Mouse (Mus musculus): ENCODE measurements around the gene Paxx. TPM values are rescaled to one million over a fixed set of nuclear protein-coding genes. Genes with fewer than 3 reads are reported as not detected.

The Paxx gene
- polyA plus RNA-seq, 1 experiment from 2014 or later = 32.6 TPM

DNA sequence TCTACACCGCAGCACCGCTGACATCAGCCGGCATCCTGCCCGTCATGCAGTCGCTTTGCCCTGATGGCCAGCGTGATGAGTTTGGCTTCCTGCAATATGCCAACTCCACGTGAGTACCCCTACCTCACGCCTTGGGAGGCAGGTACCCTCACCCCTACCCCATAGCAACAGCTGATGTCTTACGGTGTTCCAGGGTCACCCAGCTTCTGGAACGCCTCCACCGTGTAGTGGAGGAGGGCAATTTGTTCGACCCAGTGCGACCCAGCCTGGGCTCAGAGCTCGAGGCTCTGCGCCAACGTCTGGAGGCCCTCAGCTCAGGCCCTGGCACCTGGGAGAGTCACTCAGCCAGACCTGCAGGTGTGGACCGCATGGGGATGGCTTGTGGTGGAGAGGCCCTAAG is 27.8 kb downstream of the Paxx start:
- no peak for ATAC-seq (ENCODE audit: insufficient number of reproducible peaks, insufficient read depth, low FRiP score, low read depth)
- 83% methylated on average over 17 of the region's 17 CpGs for WGBS
- H3K27me3 ChIP-seq (ENCODE audit: control insufficient read depth, insufficient read depth, low read length) = peaks cover 17% of the 10 kb centered on the region; the same call in 1 of the 2 replicates
- no peaks in the 10 kb centered on the region for H3K9me3 ChIP-seq (ENCODE audit: control insufficient read depth, low read length)
- no peak overlapping the region for H3K4me3 ChIP-seq (ENCODE audit: control insufficient read depth in 1 of 2, insufficient read depth in 1 of 2, low read depth in 1 of 2, low read length in 2 of 2)
- peaks cover 4% of the 10 kb centered on the region in 2 experiments; a peak in 2 of 4 replicates for H3K4me1 ChIP-seq (ENCODE audit: control insufficient read depth in 2 of 2, insufficient read depth in 2 of 2, low read length in 2 of 2)
- no peak overlapping the region for H3K4me2 ChIP-seq (ENCODE audit: low read length)
- no peak overlapping the region for H3K27ac ChIP-seq (replicated peaks in 1 of 2; ENCODE audit: control insufficient read depth in 1 of 2, insufficient read depth in 1 of 2, low read depth in 2 of 2, low read length in 2 of 2)
- H3K9ac ChIP-seq (ENCODE audit: low read length) = no peak overlapping the region
- no peaks in the 10 kb centered on the region for H3K36me3 ChIP-seq (ENCODE audit: control insufficient read depth, insufficient read depth, low read length)

DNA sequence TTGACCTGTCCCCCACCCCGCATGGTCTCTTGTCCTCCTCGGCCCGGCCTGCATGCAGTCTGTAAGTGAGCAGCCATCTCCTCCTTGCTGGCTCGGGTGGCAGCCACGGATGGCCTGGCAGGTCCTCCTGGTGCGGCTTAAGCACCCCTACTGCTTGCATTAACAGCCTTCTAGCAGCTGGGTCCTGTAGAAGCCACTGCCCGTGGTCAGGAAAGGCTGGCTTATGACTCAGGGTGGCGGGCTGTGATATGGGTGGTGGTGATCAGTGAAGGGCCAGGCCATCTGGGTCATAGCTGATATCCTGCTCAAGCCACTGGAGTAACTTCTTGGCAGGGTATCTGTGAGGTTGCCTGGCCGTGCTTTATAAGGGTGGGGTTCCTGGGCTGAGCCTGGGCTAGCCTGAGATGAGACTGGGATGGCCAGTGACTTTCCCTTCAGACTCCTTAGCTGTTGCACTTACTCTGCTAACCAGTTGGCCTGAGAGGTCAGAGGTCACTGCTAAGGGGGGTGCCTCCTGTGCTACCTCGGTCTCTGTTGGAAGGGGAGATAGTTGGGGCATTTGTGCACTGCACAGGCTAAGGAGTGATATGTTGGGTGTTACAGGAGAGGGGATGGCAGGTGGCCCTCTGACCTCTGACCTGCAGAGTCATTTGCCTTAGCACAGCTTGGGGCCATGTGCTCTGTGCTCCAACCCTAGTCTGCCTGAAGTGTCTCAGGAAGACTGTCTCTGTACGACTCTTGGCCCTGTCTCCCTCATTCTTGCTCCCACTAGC is 28.4 kb downstream of the Paxx start:
- Histone ChIP-seq H3K9me3 (ENCODE audit: control insufficient read depth, low read length) (no peaks in the 10 kb centered on the region), H3K27ac (replicated peaks in 1 of 2; ENCODE audit: control insufficient read depth in 1 of 2, insufficient read depth in 1 of 2, low read depth in 2 of 2, low read length in 2 of 2) (no peak overlapping the region), H3K36me3 (ENCODE audit: control insufficient read depth, insufficient read depth, low read length) (no peaks in the 10 kb centered on the region), H3K9ac (ENCODE audit: low read length) (no peak overlapping the region), H3K4me3 (ENCODE audit: control insufficient read depth in 1 of 2, insufficient read depth in 1 of 2, low read depth in 1 of 2, low read length in 2 of 2) (no peak overlapping the region), H3K4me2 (ENCODE audit: low read length) (no peak overlapping the region), H3K4me1 (ENCODE audit: control insufficient read depth in 2 of 2, insufficient read depth in 2 of 2, low read length in 2 of 2) (peaks cover 4% of the 10 kb centered on the region in 2 experiments; a peak in 2 of 4 replicates), H3K27me3 (ENCODE audit: control insufficient read depth, insufficient read depth, low read length) (peaks cover 17% of the 10 kb centered on the region; the same call in 1 of the 2 replicates)
- ATAC-seq (ENCODE audit: insufficient number of reproducible peaks, insufficient read depth, low FRiP score, low read depth) = no peak
- WGBS = 71% methylated on average over 11 of the region's 11 CpGs

DNA sequence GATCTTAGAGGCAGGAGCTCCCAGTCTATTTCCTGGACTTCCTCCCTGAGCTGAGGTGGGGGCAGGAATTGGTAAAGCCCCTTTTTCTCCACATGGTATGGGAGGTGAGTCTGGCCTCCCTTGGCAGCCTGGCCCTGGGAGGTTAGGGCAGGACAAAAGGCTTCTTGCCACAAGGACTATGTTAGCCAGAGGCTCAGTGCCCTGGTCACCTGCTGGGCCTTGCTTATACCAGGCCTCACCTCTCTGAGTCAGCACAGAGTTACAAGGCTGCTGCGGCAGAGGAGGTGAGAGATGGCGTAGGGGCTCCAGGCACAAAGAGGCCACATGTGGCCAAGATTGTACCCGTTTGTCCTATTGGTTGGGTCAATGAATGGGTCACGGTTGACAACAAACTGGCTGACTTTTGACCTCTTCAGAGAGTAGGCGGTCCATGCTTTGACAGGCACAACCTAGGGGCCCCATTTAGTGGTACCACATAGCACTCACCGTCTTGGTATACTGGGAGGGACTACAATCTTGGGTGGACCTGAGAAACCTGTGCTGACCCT is 29.5 kb downstream of the Paxx start:
- no peaks in the 10 kb centered on the region for H3K36me3 ChIP-seq (ENCODE audit: control insufficient read depth, insufficient read depth, low read length)
- peaks cover 4% of the 10 kb centered on the region in 2 experiments; a peak in 2 of 4 replicates for H3K4me1 ChIP-seq (ENCODE audit: control insufficient read depth in 2 of 2, insufficient read depth in 2 of 2, low read length in 2 of 2)
- 78% methylated on average over 6 of the region's 6 CpGs for WGBS
- H3K9ac ChIP-seq (ENCODE audit: low read length) = no peak overlapping the region
- no peak overlapping the region for H3K4me3 ChIP-seq (ENCODE audit: control insufficient read depth in 1 of 2, insufficient read depth in 1 of 2, low read depth in 1 of 2, low read length in 2 of 2)
- no peak overlapping the region for H3K27ac ChIP-seq (replicated peaks in 1 of 2; ENCODE audit: control insufficient read depth in 1 of 2, insufficient read depth in 1 of 2, low read depth in 2 of 2, low read length in 2 of 2)
- no peaks in the 10 kb centered on the region for H3K9me3 ChIP-seq (ENCODE audit: control insufficient read depth, low read length)
- no peak for ATAC-seq (ENCODE audit: insufficient number of reproducible peaks, insufficient read depth, low FRiP score, low read depth)
- H3K27me3 ChIP-seq (ENCODE audit: control insufficient read depth, insufficient read depth, low read length) = peaks cover 21% of the 10 kb centered on the region
- no peak overlapping the region for H3K4me2 ChIP-seq (ENCODE audit: low read length)

DNA sequence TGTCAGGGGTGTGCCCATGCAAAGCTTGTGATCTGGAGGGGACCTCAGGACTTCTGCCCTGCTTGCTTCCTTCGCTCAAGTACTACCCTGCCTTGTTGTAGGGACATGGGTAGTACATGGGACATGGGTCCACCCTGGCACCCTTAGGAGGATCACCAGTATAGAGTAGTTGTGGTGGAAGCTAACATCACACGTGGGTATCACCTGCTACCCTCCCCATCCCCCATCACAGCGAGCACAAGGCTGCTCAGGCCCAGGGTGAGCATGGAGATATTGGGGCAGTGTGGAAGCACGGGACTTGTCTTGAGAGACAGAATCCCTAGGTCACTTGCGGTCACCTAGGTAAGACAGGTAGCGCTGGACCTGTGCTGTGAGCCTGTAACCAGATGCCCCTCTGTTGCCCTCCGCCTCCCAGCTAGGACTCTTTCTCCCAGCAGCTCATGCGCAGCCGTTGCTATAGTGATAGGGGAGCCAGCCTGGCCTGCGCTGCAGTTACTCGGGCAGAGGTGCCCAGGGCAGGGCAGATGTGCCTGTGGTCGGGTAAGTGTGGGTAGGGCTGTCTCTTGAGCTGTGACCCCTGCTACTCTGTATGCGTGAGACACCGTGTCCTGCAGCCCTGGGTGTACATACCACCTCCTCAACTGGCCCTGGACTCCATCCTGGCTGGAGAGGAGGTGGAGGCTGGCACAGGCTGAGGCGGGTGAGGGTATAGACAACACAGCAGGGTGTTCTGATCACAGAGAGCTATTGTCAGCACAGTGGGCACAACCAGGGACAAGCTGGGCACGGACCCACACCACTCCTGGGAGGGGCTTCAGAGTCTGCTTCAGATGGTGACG is 30.3 kb downstream of the Paxx start:
- Histone ChIP-seq H3K4me3 (ENCODE audit: control insufficient read depth in 1 of 2, insufficient read depth in 1 of 2, low read depth in 1 of 2, low read length in 2 of 2) (no peak overlapping the region), H3K9ac (ENCODE audit: low read length) (no peak overlapping the region), H3K36me3 (ENCODE audit: control insufficient read depth, insufficient read depth, low read length) (no peaks in the 10 kb centered on the region), H3K4me2 (ENCODE audit: low read length) (no peak overlapping the region), H3K4me1 (ENCODE audit: control insufficient read depth in 2 of 2, insufficient read depth in 2 of 2, low read length in 2 of 2) (peaks cover 4% of the 10 kb centered on the region in 2 experiments; a peak in 2 of 4 replicates), H3K27ac (replicated peaks in 1 of 2; ENCODE audit: control insufficient read depth in 1 of 2, insufficient read depth in 1 of 2, low read depth in 2 of 2, low read length in 2 of 2) (no peak overlapping the region), H3K27me3 (ENCODE audit: control insufficient read depth, insufficient read depth, low read length) (peaks cover 29% of the 10 kb centered on the region), H3K9me3 (ENCODE audit: control insufficient read depth, low read length) (no peaks in the 10 kb centered on the region)
- no peak for ATAC-seq (ENCODE audit: insufficient number of reproducible peaks, insufficient read depth, low FRiP score, low read depth)
- 73% methylated on average over 17 of the region's 17 CpGs for WGBS

DNA sequence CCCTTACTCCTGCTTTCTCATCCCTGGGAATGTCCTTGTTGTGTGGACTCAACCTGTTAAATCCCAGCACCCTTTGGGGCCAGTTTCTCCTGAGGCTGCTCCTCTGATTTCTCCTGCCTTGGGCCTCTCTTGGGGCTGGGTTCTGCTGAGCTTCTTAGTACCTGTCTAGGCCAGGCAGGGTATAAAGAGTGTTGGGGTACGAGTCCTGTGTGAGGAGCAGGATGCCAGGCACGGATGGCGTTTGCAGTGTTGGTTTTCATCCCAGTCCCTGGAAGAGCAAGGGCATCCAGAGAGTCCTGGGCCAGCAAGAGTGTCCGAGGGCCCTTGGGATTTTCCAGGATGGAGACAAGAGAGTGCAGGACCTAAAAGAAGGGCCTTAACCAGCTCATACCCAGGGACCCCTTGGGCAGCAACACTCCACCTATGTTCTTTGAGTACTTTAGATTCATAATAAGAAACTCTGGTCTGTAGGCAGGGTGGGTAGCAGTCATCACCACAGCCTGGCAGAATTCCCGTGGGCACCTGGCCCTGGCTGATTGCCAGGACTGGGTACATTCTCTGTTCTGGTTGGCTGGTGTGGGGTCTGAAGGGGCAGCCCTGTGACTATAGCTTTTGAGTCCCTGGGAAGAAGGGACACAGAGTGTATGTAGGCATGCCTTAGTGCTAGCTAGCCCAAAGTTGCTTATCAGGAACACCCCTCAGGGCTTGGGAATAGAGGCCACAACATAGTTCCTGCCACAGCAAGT is 31.3 kb downstream of the Paxx start:
- 72% methylated on average over 5 of the region's 5 CpGs for WGBS
- peak overlapping the region; percentile 21; the same call in 1 of the 2 replicates for H3K9ac ChIP-seq (ENCODE audit: low read length)
- H3K36me3 ChIP-seq (ENCODE audit: control insufficient read depth, insufficient read depth, low read length) = no peaks in the 10 kb centered on the region

DNA sequence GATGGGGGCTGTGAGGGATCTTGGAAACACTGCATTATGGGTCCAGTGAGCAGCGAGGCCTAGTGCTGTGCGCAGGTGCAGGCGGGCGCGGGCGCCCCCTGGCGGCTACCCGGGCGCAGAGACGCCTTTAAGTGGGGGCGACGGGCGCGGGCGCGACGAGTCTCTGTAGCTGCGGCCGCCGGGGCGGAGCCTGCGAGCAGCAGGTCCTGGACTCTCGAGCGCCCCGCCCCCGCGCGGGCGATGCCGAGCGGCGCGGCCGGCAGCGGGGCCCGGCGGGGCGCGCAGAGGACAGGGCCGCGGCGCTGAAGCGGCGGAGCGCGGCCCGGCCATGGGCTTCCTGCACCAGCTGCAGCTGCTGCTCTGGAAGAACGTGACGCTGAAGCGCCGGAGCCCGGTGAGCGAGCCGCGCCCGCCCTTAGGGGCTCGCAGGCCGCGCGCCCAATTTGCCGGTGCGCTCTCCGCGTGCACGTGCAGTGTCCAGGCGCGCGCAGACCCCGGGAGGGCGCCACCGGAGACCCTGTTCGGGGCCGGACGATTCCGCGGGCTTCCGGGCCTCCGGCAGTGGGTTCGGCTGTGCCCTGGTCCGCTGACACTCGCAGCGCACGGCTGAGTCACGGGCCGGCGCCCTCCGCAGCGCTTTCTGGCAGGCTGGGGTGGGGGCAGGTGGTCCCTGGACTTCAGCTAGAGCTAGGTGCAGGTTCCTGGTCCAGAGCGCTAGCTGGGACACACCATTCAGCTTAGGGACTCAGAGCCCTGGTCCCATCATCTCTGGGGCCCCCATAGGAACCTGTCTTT is 32.3 kb downstream of the Paxx start, which contains the start of gene Abca2:
TSS of gene Abca2 (plus strand) at position 262 of the 795 bp plus-strand sequence.
- peaks cover 46% of the 10 kb centered on the region for H3K27me3 ChIP-seq (ENCODE audit: control insufficient read depth, insufficient read depth, low read length)
- peak within 1 kb of the TSS; percentile 97 for H3K4me2 ChIP-seq (ENCODE audit: low read length)
- H3K4me1 ChIP-seq (ENCODE audit: control insufficient read depth in 2 of 2, insufficient read depth in 2 of 2, low read length in 2 of 2) = peaks cover 4% of the 10 kb centered on the region in 2 experiments; a peak in 2 of 4 replicates
- 0% methylated on average over 86 of the region's 89 CpGs for WGBS
- H3K27ac ChIP-seq (replicated peaks in 1 of 2; ENCODE audit: control insufficient read depth in 1 of 2, insufficient read depth in 1 of 2, low read depth in 2 of 2, low read length in 2 of 2) = peak within 1 kb of the TSS in 1 of 2 experiments; percentile 41; a peak in 1 of 4 replicates
- no peaks in the 10 kb centered on the region for H3K9me3 ChIP-seq (ENCODE audit: control insufficient read depth, low read length)
- H3K36me3 ChIP-seq (ENCODE audit: control insufficient read depth, insufficient read depth, low read length) = no peaks in the 10 kb centered on the region
- peak within 1 kb of the TSS; percentile 68 to 83 for H3K4me3 ChIP-seq (ENCODE audit: control insufficient read depth in 1 of 2, insufficient read depth in 1 of 2, low read depth in 1 of 2, low read length in 2 of 2)
- peak; percentile 79 for ATAC-seq (ENCODE audit: insufficient number of reproducible peaks, insufficient read depth, low FRiP score, low read depth)
- H3K9ac ChIP-seq (ENCODE audit: low read length) = peak within 1 kb of the TSS; percentile 84

More for the DNA sequence above, 31.3 kb downstream of the Paxx start:
- Histone ChIP-seq H3K4me3 (ENCODE audit: control insufficient read depth in 1 of 2, insufficient read depth in 1 of 2, low read depth in 1 of 2, low read length in 2 of 2) (peak overlapping the region; percentile 68 to 83; a peak in 2 of 4 replicates), H3K4me2 (ENCODE audit: low read length) (peak overlapping the region; percentile 97), H3K27ac (replicated peaks in 1 of 2; ENCODE audit: control insufficient read depth in 1 of 2, insufficient read depth in 1 of 2, low read depth in 2 of 2, low read length in 2 of 2) (no peak overlapping the region), H3K4me1 (ENCODE audit: control insufficient read depth in 2 of 2, insufficient read depth in 2 of 2, low read length in 2 of 2) (peaks cover 4% of the 10 kb centered on the region in 2 experiments; a peak in 2 of 4 replicates), H3K27me3 (ENCODE audit: control insufficient read depth, insufficient read depth, low read length) (peaks cover 39% of the 10 kb centered on the region), H3K9me3 (ENCODE audit: control insufficient read depth, low read length) (no peaks in the 10 kb centered on the region)
- ATAC-seq (ENCODE audit: insufficient number of reproducible peaks, insufficient read depth, low FRiP score, low read depth) = no peak
